Mouse (Mus musculus): ENCODE measurements around the gene Ybx1.

The Ybx1 gene

GRCm38 (mm10) chr4:119263459-119263858 is 30.9 kb downstream of the Ybx1 start:
- DNase-seq, result no peak

DNA sequence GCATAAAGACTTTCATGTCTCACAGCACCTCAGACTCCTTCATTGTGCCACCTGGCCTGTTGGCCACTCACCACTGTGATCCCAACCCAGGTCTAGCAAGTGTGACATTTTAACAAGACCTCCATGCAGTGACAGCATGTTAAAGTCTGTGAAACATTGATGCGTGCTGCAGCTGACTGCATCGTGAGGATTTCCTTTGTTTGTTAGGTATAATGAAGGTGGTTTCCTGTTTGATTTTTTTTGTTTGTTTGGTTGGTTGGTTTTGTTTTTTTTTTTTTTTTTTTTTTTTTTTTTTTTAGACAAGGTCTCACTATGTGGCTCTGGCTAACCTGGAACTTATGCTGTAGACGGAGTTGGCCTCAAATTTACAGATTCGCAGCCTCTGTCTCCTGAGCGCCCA is 31.9 kb downstream of the Ybx1 start:
- no peak for DNase-seq

DNA sequence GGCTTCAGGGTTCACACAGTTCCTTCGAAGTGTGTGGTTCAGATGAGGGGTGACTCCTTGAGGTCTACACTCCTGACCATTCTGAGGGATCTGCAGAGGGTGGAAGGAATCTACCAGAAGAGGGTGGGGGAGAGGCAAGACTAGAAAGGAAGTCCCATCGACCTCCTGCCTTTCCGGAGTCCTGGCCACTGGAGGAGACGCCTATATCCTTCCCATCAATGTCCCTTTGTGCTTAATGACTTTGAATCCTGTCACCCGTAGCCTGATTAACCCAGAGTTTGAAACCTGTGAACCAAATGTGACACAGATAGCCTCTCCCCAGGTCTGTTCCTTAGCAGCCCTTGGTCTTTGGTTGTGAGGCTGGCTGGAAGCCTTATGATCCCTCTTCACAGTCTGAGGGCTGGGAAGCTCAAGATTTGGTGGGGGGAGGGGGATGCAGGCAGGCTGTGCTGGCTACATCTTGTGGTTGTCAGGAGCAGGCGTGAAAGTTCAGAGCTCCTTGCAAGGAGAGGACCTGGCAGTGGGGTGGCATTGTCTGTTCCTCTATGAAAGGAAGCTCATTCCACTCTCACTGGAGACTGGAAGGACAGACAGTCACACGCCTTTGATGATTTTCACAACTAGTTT is 33.2 kb downstream of the Ybx1 start:
- DNase-seq, result no peak

DNA sequence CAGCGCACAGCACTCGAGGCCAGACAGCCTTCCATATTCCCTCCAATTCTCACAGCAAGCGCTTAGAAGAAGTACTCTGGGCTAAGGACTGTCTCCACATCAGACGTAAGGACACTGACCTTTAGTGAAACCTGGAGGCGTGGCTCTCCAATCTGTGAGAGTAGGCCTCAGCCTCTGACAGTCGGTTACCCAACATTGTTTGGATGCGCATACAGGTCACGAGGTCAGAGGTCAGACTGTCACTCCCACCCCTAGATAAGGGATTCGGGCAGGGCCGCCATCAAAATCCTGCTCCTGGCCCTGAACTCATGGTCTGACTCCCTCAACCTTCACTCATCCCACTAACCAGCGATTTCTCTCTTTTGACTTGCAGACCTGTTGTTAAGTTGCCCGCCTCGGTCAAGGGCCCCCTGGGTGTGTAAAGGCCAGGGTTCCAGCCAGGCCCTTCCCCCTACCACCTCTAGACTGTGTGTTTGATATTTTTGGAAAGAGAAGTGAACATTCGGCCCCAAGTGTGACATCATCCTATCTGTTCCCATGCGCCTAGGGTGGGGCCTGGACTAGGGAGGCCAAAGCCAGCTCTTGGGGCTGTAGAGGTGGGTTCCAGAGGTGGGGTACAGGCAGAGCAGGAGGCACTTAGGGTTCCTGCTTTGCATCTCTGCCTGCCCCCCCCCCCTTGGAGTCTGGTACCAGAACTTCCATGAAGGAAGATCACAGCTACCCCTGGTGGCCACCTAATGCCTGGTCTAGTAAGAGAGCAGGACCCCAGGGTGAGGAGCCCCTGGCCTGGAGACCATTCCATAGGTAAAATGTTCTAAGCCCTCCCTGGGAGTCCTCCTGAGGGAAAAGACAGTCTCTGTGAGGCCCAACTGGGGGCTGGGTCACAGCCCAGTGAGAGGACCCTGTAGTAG is 34.8 kb downstream of the Ybx1 start:
- DNase-seq, result no peak

- DNase-seq, result no peak
Measured at GRCm38 (mm10) chr4:119257083-119257482, 37.3 kb downstream of the Ybx1 start.

- DNase-seq, result no peak
Measured at GRCm38 (mm10) chr4:119255351-119255750, 39.1 kb downstream of the Ybx1 start, which contains the start of gene Cldn19. TSS of gene Cldn19 (plus strand) at chr4:119255414.

DNA sequence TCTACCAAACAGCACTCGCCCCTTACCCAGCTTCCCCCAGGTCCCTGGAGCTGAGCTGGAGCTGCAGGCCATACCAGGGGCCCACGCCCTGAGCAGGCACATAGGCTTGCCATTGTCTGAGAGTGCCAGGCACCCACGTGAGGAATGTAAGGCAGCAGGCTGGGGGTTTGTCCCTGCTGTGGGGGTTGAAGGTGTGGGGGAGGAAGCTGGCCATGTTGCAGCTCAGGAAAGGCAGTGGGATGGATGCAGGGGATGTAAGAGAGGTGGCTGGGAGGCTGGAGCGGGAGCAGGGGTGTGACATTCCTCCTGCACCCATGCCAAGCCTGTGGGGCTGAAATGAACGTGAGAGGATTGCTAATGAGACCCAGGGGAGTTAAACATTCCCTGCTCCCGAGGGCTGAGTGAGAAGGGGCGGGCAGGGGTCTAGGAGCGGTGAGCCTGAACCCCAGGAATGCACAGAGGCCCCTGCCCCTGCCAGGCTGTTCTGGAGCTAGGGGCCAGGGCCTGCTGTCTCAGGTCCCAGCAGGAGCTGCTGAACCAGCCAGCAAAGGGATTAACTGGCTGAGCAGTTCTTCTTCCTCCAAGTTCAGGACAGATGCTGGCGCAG is 40.3 kb downstream of the Ybx1 start:
- peak; percentile 49 to 74 for DNase-seq

DNA sequence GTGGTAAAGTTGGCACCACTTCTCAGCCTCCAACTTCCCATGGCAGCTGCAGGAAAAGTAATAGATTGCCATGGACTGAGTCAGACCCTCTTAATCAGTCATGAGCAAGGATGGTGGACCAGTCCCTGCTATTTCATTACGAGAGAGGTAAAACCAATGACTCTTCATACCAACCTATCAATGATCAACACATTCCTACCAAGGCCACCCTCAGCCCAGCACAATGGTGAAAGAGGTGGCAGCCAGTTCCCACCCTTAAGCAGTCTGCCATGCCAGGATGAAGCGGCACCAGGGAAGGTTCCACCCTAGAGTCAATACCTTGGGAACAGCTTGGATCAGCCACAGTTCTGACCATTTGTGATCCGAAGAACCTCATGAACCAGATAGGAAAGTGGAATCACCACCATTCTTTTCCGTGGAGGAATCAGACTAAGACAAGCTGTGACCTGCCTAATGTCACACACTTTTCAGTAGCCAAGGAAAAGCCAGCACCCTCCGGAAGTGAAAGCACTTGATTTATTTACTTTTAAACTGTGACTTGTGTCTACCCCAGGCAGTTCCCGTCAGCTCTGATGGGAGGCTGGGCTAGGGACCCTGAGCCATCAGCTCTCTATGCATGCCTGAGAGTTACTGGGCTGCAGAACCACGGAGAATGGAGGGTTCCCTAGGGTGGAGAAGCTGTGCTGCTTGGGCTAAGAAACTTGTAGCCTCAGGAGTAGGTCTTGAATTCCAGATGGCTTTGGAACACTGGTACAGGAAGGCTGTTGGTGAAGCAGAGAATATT is 42.2 kb downstream of the Ybx1 start:
- no peak for DNase-seq

DNA sequence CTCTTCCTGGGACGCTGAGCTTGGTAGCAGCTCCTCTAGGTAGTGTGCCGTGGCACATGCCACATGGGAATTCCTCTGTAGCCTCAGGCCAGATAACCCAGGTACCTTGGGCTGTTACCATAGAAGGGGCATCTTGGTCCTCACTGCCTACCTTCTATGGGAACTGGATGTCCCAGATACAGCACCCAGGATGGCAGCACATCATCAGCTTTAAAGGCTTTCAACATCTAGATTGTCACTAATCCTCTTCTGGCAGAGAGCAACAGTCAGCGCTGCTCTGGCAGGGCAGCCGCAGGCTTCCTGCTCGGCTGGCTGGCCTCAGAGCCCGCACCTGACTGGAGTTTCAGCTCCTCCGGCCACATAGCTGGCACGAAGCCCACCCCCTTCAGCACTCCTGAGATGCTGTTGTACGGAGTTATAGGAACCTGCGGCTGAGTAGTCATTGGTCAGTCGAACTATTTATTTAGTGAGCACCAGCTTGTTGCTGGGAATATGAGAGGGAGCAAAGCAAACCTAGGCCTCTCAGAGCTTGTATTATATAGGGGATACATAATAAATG is 45.9 kb downstream of the Ybx1 start:
- DNase-seq, result no peak

- DNase-seq, result peak; percentile 63 to 80
Measured at GRCm38 (mm10) chr4:119247462-119248235, 46.8 kb downstream of the Ybx1 start.

GRCm38 (mm10) chr4:119246688-119247225 is 47.6 kb downstream of the Ybx1 start:
- DNase-seq, result no peak

DNA sequence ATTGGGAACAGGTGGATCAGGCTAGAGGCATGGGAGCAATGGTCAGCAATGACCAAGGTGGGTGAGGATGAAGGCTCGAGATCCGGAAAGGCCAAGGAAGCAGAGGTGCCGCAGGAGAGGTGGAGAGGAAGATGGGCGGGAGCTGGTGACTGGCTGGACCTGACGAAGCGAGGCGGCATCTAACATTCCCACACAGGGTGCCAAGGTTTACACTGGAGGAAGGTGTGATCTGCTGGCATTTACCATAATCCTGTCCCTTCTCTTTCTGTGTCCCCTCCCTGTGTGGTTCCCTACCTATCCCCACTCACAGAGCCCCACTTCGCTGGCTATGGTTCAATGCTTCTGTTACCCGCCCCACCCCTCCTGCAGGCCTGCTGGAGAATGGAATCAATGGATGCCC is 48.4 kb downstream of the Ybx1 start:
- no peak for DNase-seq

- DNase-seq, result peak in 1 of 2 experiments; percentile 28
Measured at GRCm38 (mm10) chr4:119245556-119245955, 48.8 kb downstream of the Ybx1 start.

GRCm38 (mm10) chr4:119244468-119245240 is 49.8 kb downstream of the Ybx1 start:
- no peak for DNase-seq

DNA sequence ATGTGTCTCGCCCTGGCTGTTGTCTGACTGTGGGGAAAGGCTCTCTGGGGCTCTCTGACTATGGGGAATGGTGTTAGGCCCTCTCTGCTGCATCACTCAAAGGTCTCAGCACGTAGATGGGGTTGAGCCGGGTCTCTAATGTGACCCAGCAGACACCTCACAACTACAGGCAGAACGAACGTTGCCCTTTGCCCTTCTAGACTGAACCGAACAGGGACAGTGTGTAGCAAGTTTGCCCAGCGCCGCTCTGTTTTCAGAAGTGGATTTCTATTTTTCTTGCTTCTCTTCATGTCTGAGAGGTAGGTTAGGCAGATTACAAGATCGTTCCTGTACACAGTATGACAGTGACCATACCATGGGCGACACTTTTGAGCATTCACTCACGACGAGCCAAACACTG is 51.8 kb downstream of the Ybx1 start:
- DNase-seq, result peak in 1 of 2 experiments; percentile 42

DNA sequence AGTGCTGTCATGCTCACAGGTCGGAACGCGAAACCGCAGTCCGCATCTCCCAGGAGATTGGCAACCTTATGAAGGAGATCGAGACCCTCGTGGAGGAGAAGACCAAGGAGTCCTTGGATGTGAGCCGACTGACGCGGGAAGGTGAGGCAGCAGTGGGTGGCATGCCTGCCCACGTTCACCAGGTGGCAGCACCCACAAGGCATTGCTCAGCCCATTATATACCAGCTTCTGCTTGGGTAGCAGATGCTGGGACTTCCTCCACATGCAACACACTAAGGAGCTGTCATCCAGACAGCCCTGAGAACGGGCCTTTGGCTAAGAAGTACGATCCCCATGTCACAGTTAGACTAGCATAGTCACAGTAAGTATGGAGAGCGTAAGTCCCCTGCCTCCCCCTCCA is 52.7 kb downstream of the Ybx1 start:
- DNase-seq, result peak in 1 of 2 experiments; percentile 51

- peak in 1 of 2 experiments; percentile 33 for DNase-seq
Measured at GRCm38 (mm10) chr4:119239181-119239682, 55.2 kb downstream of the Ybx1 start.

- DNase-seq, result no peak
Measured at GRCm38 (mm10) chr4:119238661-119239060, 55.7 kb downstream of the Ybx1 start.

DNA sequence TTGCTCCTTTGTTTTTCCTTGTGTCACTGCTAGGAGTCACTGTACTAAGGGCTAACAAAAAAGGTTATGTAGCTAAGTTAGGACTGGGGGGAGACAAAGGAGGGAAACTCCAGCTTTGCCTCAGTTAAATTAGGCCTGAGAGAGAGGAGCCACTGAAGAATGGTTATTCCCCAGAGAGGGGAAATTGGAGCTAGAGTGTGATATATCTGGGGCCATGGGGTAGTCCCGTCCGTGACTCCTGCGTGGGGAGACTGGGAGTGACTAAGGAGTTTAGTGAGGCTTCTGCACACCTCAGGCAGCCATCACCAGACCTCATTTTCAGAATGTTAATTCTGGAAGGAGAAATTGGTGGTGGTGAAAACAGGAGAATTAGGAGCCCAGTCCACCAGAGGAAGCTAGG is 60.1 kb downstream of the Ybx1 start:
- DNase-seq, result no peak

GRCm38 (mm10) chr4:119233256-119233901 is 61.0 kb downstream of the Ybx1 start:
- peak in 1 of 2 experiments; percentile 47 for DNase-seq

Measured in kidney, adult 8-10 months (tissue).